Mouse (Mus musculus) midbrain, embryonic 13.5 days (tissue): ENCODE data around the gene Olfr735. TPM values are rescaled to one million over a fixed set of nuclear protein-coding genes. Genes with fewer than 3 reads are reported as not detected.

Source experiments
- ATAC-seq: fragments of 200-750 bp; cut with Nextera tagmentation; 2 replicates; pipeline ENCODE4 v1.8.0; 2017; ENCODE audit warnings: mild to moderate bottlenecking, moderate TSS enrichment, moderate library complexity
- H3K27ac ChIP-seq: fragments of 300-500 bp; sonication (generic); 2 replicates; pipeline ENCODE4 v1.5.1; 2015; ENCODE audit warnings: inconsistent platforms, mild to moderate bottlenecking, moderate library complexity
- H3K27me3 ChIP-seq: fragments of 300-500 bp; sonication (generic); 2 replicates; pipeline ENCODE4 v1.6.1; 2015; ENCODE audit warnings: mild to moderate bottlenecking, inconsistent platforms
- H3K36me3 ChIP-seq: fragments of 300-500 bp; sonication (generic); 2 replicates; pipeline ENCODE4 v1.6.1; 2015; ENCODE audit warnings: mild to moderate bottlenecking, inconsistent platforms
- H3K4me1 ChIP-seq: fragments of 300-500 bp; sonication (generic); replicated peaks from 2 replicates; pipeline ENCODE4 v1.6.1; 2015; ENCODE audit warnings: inconsistent platforms
- H3K4me2 ChIP-seq: fragments of 300-500 bp; sonication (generic); replicated peaks from 2 replicates; pipeline ENCODE4 v1.6.1; 2015; ENCODE audit warnings: moderate library complexity, mild to moderate bottlenecking, inconsistent platforms
- H3K4me3 ChIP-seq: fragments of 300-500 bp; sonication (generic); replicated peaks from 2 replicates; pipeline ENCODE4 v1.5.1; 2015; ENCODE audit warnings: mild to moderate bottlenecking, inconsistent platforms
- H3K9ac ChIP-seq: fragments of 300-500 bp; sonication (generic); replicated peaks from 2 replicates; pipeline ENCODE4 v1.6.1; 2015; ENCODE audit warnings: mild to moderate bottlenecking, inconsistent platforms
- H3K9me3 ChIP-seq: fragments of 300-500 bp; sonication (generic); 2 replicates; pipeline ENCODE4 v1.6.1; 2016; ENCODE audit warnings: mild to moderate bottlenecking, inconsistent platforms
- WGBS: fragments of 180-500 bp; shearing (Covaris S2); methylation state at CpG from one replicate; pipeline ENCODE4 v1.1.7; 2015; 5-methylcytosine and 5-hydroxymethylcytosine counted together
- polyA plus RNA-seq: library from polyadenylated mRNA; unstranded; fragments of >200 nt; fragmentation: Nextera tagmentation; extraction: Ambion mirVana; gene quantifications from 2 replicates; pipeline ENCODE4 v1.2.1, GENCODE M21; 2015

The Olfr735 gene
- not detected in 2 replicates for polyA plus RNA-seq

GRCm38 (mm10) chr14:50348796-50349195 is at the start of gene Olfr735:
TSS of gene Olfr735 (minus strand) at chr14:50348872.
- Histone ChIP-seq H3K36me3 (no peaks in the 10 kb centered on the region), H3K27ac (no peak within 1 kb of the TSS), H3K4me3 (no peak within 1 kb of the TSS), H3K4me1 (no peaks in the 10 kb centered on the region), H3K4me2 (no peak within 1 kb of the TSS), H3K27me3 (no peaks in the 10 kb centered on the region), H3K9me3 (no peaks in the 10 kb centered on the region), H3K9ac (no peak within 1 kb of the TSS)
- 92% methylated on average over 2 of the region's 2 CpGs for WGBS
- no peak for ATAC-seq

GRCm38 (mm10) chr14:50380863-50381262 is 32.2 kb upstream of the Olfr735 start, which contains the start of gene Olfr736:
TSS of gene Olfr736 (plus strand) at chr14:50381163.
- Histone ChIP-seq H3K27ac (no peak within 1 kb of the TSS), H3K27me3 (no peaks in the 10 kb centered on the region), H3K4me2 (no peak within 1 kb of the TSS), H3K4me3 (no peak within 1 kb of the TSS), H3K9ac (no peak within 1 kb of the TSS), H3K9me3 (no peaks in the 10 kb centered on the region), H3K36me3 (no peaks in the 10 kb centered on the region), H3K4me1 (no peaks in the 10 kb centered on the region)
- no peak for ATAC-seq
- 90% methylated on average over 2 of the region's 2 CpGs for whole genome bisulfite sequencing

- H3K27me3 ChIP-seq, result no peaks in the 10 kb centered on the region
- H3K27ac ChIP-seq, result no peak overlapping the region
- H3K4me2 ChIP-seq, result no peak overlapping the region
- ATAC-seq, result no peak
- H3K4me3 ChIP-seq, result no peak overlapping the region
- no peaks in the 10 kb centered on the region for H3K4me1 ChIP-seq
- H3K36me3 ChIP-seq, result no peaks in the 10 kb centered on the region
- 74% methylated on average over 2 of the region's 2 CpGs for WGBS
- no peaks in the 10 kb centered on the region for H3K9me3 ChIP-seq
- H3K9ac ChIP-seq, result no peak overlapping the region
These were observed 14.9 kb upstream of the Olfr735 start for GRCm38 (mm10) chr14:50363561-50363960.

GRCm38 (mm10) chr14:50360480-50360879 is 11.8 kb upstream of the Olfr735 start:
- no peaks in the 10 kb centered on the region for H3K4me1 ChIP-seq
- no peak overlapping the region for H3K9ac ChIP-seq
- WGBS, result 88% methylated on average over 3 of the region's 3 CpGs
- H3K36me3 ChIP-seq, result no peaks in the 10 kb centered on the region
- H3K9me3 ChIP-seq, result no peaks in the 10 kb centered on the region
- ATAC-seq, result no peak
- no peaks in the 10 kb centered on the region for H3K27me3 ChIP-seq
- no peak overlapping the region for H3K4me2 ChIP-seq
- no peak overlapping the region for H3K4me3 ChIP-seq
- H3K27ac ChIP-seq, result no peak overlapping the region

GRCm38 (mm10) chr14:50357593-50357992 is 8.9 kb upstream of the Olfr735 start, which contains the start of gene Tlr11:
TSS of gene Tlr11 (plus strand) at chr14:50357914.
- Histone ChIP-seq H3K4me3 (no peak within 1 kb of the TSS), H3K4me1 (no peaks in the 10 kb centered on the region), H3K9ac (no peak within 1 kb of the TSS), H3K27me3 (no peaks in the 10 kb centered on the region), H3K4me2 (no peak within 1 kb of the TSS), H3K27ac (no peak within 1 kb of the TSS), H3K9me3 (no peaks in the 10 kb centered on the region), H3K36me3 (no peaks in the 10 kb centered on the region)
- ATAC-seq, result no peak
- WGBS, result 90% methylated on average over 2 of the region's 2 CpGs

- 84% methylated on average over 2 of the region's 2 CpGs for WGBS
These were observed 8.1 kb upstream of the Olfr735 start for GRCm38 (mm10) chr14:50356725-50357124.

GRCm38 (mm10) chr14:50352438-50352837 is 3.8 kb upstream of the Olfr735 start:
- Histone ChIP-seq H3K4me1 (no peaks in the 10 kb centered on the region), H3K27me3 (no peaks in the 10 kb centered on the region), H3K9me3 (no peaks in the 10 kb centered on the region), H3K9ac (no peak overlapping the region), H3K4me3 (no peak overlapping the region), H3K27ac (no peak overlapping the region), H3K36me3 (no peaks in the 10 kb centered on the region), H3K4me2 (no peak overlapping the region)
- no peak for ATAC-seq
- WGBS, result 56% methylated on average over 3 of the region's 3 CpGs

More at GRCm38 (mm10) chr14:50356725-50357124, 8.1 kb upstream of the Olfr735 start:
- no peak overlapping the region for H3K9ac ChIP-seq
- H3K27me3 ChIP-seq, result no peaks in the 10 kb centered on the region
- ATAC-seq, result no peak
- H3K36me3 ChIP-seq, result no peaks in the 10 kb centered on the region
- H3K9me3 ChIP-seq, result no peaks in the 10 kb centered on the region
- no peak overlapping the region for H3K27ac ChIP-seq
- H3K4me1 ChIP-seq, result no peaks in the 10 kb centered on the region
- H3K4me2 ChIP-seq, result no peak overlapping the region
- H3K4me3 ChIP-seq, result no peak overlapping the region

GRCm38 (mm10) chr14:50326661-50327060 is 22.0 kb downstream of the Olfr735 start, which contains the start of gene Olfr734:
TSS of gene Olfr734 (minus strand) at chr14:50326761.
- no peaks in the 10 kb centered on the region for H3K27me3 ChIP-seq
- no peak within 1 kb of the TSS for H3K9ac ChIP-seq
- H3K4me1 ChIP-seq, result no peaks in the 10 kb centered on the region
- no peak within 1 kb of the TSS for H3K4me2 ChIP-seq
- peaks cover 2% of the 10 kb centered on the region; the same call in 1 of the 2 replicates for H3K9me3 ChIP-seq
- 69% methylated on average over 1 of the region's 1 CpGs for WGBS
- ATAC-seq, result no peak
- no peak within 1 kb of the TSS for H3K27ac ChIP-seq
- no peak within 1 kb of the TSS for H3K4me3 ChIP-seq
- no peaks in the 10 kb centered on the region for H3K36me3 ChIP-seq

GRCm38 (mm10) chr14:50301422-50301821 is 47.2 kb downstream of the Olfr735 start, which contains the start of gene Olfr733:
TSS of gene Olfr733 (minus strand) at chr14:50301522.
- Histone ChIP-seq H3K9ac (no peak within 1 kb of the TSS), H3K36me3 (no peaks in the 10 kb centered on the region), H3K27ac (no peak within 1 kb of the TSS), H3K4me1 (no peaks in the 10 kb centered on the region), H3K9me3 (no peaks in the 10 kb centered on the region), H3K4me2 (no peak within 1 kb of the TSS), H3K27me3 (no peaks in the 10 kb centered on the region), H3K4me3 (no peak within 1 kb of the TSS)
- no peak for ATAC-seq

Other genes starting within 250 kb of the Olfr735 start
- not detected in 2 replicates for gene Olfr727, start 225.7 kb downstream of the Olfr735 start, polyA plus RNA-seq
- not detected in 2 replicates for gene Olfr728, start 206.2 kb downstream of the Olfr735 start, polyA plus RNA-seq
- not detected in 2 replicates for gene Olfr729, start 196.0 kb downstream of the Olfr735 start, polyA plus RNA-seq
- gene Olfr730, start 160.7 kb downstream of the Olfr735 start, polyA plus RNA-seq, result not detected in 2 replicates
- gene Olfr731, start 107.0 kb downstream of the Olfr735 start, polyA plus RNA-seq, result not detected in 2 replicates
- gene Olfr732, start 64.7 kb downstream of the Olfr735 start, polyA plus RNA-seq, result not detected in 2 replicates
- not detected in 2 replicates for gene Olfr733, start 47.4 kb downstream of the Olfr735 start, polyA plus RNA-seq
- gene Olfr734, start 22.1 kb downstream of the Olfr735 start, polyA plus RNA-seq, result not detected in 2 replicates
- gene Tlr11, start 9.0 kb upstream of the Olfr735 start, polyA plus RNA-seq, result not detected in 2 replicates
- not detected in 2 replicates for gene Olfr736, start 32.3 kb upstream of the Olfr735 start, polyA plus RNA-seq
- not detected in 2 replicates for gene Olfr738, start 58.7 kb upstream of the Olfr735 start, polyA plus RNA-seq
- gene Olfr739, start 69.8 kb upstream of the Olfr735 start, polyA plus RNA-seq, result not detected in 2 replicates
- not detected in 2 replicates for gene Olfr740, start 96.7 kb upstream of the Olfr735 start, polyA plus RNA-seq
- gene Olfr741, start 123.9 kb upstream of the Olfr735 start, polyA plus RNA-seq, result not detected in 2 replicates
- gene Olfr742, start 154.7 kb upstream of the Olfr735 start, polyA plus RNA-seq, result not detected in 2 replicates
- not detected in 2 replicates for gene Olfr743, start 173.0 kb upstream of the Olfr735 start, polyA plus RNA-seq